Mouse (Mus musculus) MEL (cell line): ENCODE measurements around the gene Rac2. TPM values are rescaled to one million over a fixed set of nuclear protein-coding genes. Genes with fewer than 3 reads are reported as not detected.

Source experiments
- DNase-seq: peaks from one replicate; pipeline ENCODE4 v3.0.0; 2011; ENCODE audit warnings: low read depth, low spot score
- H3K27ac ChIP-seq: 2 replicates; pipeline ENCODE4 v1.5.1; 2012; ENCODE audit warnings: low read depth, mild to moderate bottlenecking, control low read depth, low read length, moderate library complexity; ENCODE audit not compliant: control insufficient read depth
- H3K27me3 ChIP-seq, 2 experiments: fragments of 150-350 bp in 1 of 2; sonication (generic) in 1 of 2; 2 replicates each; pipeline ENCODE4 v1.6.1; 2012; ENCODE audit warnings: low read length in 2 of 2, mild to moderate bottlenecking in 2 of 2, improper control_type of control experiment in 1 of 2, moderate library complexity in 1 of 2; ENCODE audit not compliant: insufficient read depth in 2 of 2, control insufficient read depth in 1 of 2
- H3K36me3 ChIP-seq, 2 experiments: 2 replicates each; pipeline ENCODE4 v1.6.1; 2012 to 2014; ENCODE audit warnings: low read length in 2 of 2, improper control_type of control experiment in 1 of 2, inconsistent platforms in 1 of 2, mild to moderate bottlenecking in 1 of 2; ENCODE audit not compliant: insufficient read depth in 2 of 2, control insufficient read depth in 1 of 2
- H3K4me1 ChIP-seq, 2 experiments: fragments of 150-350 bp in 1 of 2; sonication (generic) in 1 of 2; 2 replicates each; pipeline ENCODE4 v1.6.1; 2012; ENCODE audit warnings: low read length in 2 of 2, improper control_type of control experiment in 1 of 2, mild to moderate bottlenecking in 1 of 2; ENCODE audit not compliant: insufficient read depth in 2 of 2, control insufficient read depth in 1 of 2
- H3K4me3 ChIP-seq, 2 experiments: fragments of 150-350 bp in 1 of 2; sonication (generic) in 1 of 2; 2 replicates each; pipeline ENCODE4 v1.5.1; 2012; ENCODE audit warnings: low read depth in 2 of 2, low read length in 2 of 2, mild to moderate bottlenecking in 2 of 2, moderate library complexity in 2 of 2, control low read depth in 1 of 2, improper control_type of control experiment in 1 of 2; ENCODE audit not compliant: control insufficient read depth in 1 of 2, insufficient read depth in 1 of 2
- H3K79me2 ChIP-seq: 2 replicates; pipeline ENCODE4 v1.6.1; 2012; ENCODE audit warnings: mild to moderate bottlenecking, low read length, moderate library complexity; ENCODE audit not compliant: control insufficient read depth, poor library complexity, insufficient read depth
- H3K9ac ChIP-seq: 2 replicates; pipeline ENCODE4 v1.6.1; 2012; ENCODE audit warnings: low read depth, mild to moderate bottlenecking, control low read depth, low read length, moderate library complexity; ENCODE audit not compliant: control insufficient read depth, poor library complexity, severe bottlenecking
- H3K9me3 ChIP-seq: fragments of 150-350 bp; sonication (generic); replicated peaks from 2 replicates; pipeline ENCODE4 v1.6.1; 2012; ENCODE audit warnings: mild to moderate bottlenecking, low read length, improper control_type of control experiment, moderate library complexity; ENCODE audit not compliant: insufficient read depth
- CHD1 ChIP-seq: IDR thresholded peaks from 2 replicates; pipeline ENCODE4 v1.6.1; 2012; ENCODE audit warnings: low read depth, mild to moderate bottlenecking, inconsistent platforms, low read length, improper control_type of control experiment
- E2F4 ChIP-seq: IDR thresholded peaks from 2 replicates; pipeline ENCODE4 v1.6.1; 2011; ENCODE audit warnings: low read depth, low read length, improper control_type of control experiment, borderline replicate concordance
- ETS1 ChIP-seq: IDR thresholded peaks from 2 replicates; pipeline ENCODE4 v1.6.1; 2012; ENCODE audit warnings: low read depth, mild to moderate bottlenecking, inconsistent platforms, low read length, improper control_type of control experiment, moderate library complexity
- GABPA ChIP-seq: IDR thresholded peaks from 2 replicates; pipeline ENCODE4 v1.6.1; 2012; ENCODE audit warnings: low read depth, mild to moderate bottlenecking, inconsistent platforms, low read length, improper control_type of control experiment, moderate library complexity
- MAZ ChIP-seq: IDR thresholded peaks from 2 replicates; pipeline ENCODE4 v1.6.1; 2012; ENCODE audit warnings: low read depth, mild to moderate bottlenecking, inconsistent platforms, low read length, improper control_type of control experiment
- NRF1 ChIP-seq: IDR thresholded peaks from 2 replicates; pipeline ENCODE4 v1.6.1; 2014; ENCODE audit warnings: low read depth, mild to moderate bottlenecking, inconsistent platforms, low read length, improper control_type of control experiment, moderate library complexity; ENCODE audit not compliant: poor library complexity, insufficient read depth, severe bottlenecking
- POLR2A ChIP-seq, 2 experiments: IDR thresholded peaks; 2 replicates each; pipeline ENCODE4 v1.6.1; 2011 to 2012; ENCODE audit warnings: low read length in 2 of 2, mild to moderate bottlenecking in 2 of 2, control low read depth in 1 of 2, improper control_type of control experiment in 1 of 2, low read depth in 1 of 2, moderate library complexity in 1 of 2; ENCODE audit not compliant: control insufficient read depth in 1 of 2, insufficient read depth in 1 of 2, poor library complexity in 1 of 2
- POLR2AphosphoS2 ChIP-seq: IDR thresholded peaks from 2 replicates; pipeline ENCODE4 v1.6.1; 2011; ENCODE audit warnings: low read length, improper control_type of control experiment
- RAD21 ChIP-seq: IDR thresholded peaks from 2 replicates; pipeline ENCODE4 v1.6.1; 2011; ENCODE audit warnings: mild to moderate bottlenecking, low read depth, low read length, improper control_type of control experiment
- RCOR1 ChIP-seq: IDR thresholded peaks from 2 replicates; pipeline ENCODE4 v1.6.1; 2012; ENCODE audit warnings: low read depth, mild to moderate bottlenecking, inconsistent platforms, low read length, improper control_type of control experiment
- TBP ChIP-seq: IDR thresholded peaks from 2 replicates; pipeline ENCODE4 v1.8.0; 2011; ENCODE audit warnings: low read depth, low read length, improper control_type of control experiment
- UBTF ChIP-seq: IDR thresholded peaks from 2 replicates; pipeline ENCODE4 v1.6.1; 2012; ENCODE audit warnings: low read depth, mild to moderate bottlenecking, inconsistent platforms, low read length, improper control_type of control experiment, moderate library complexity, borderline replicate concordance; ENCODE audit not compliant: insufficient read depth
- USF1 ChIP-seq: IDR thresholded peaks from 2 replicates; pipeline ENCODE4 v1.6.1; 2014; ENCODE audit warnings: low read depth, mild to moderate bottlenecking, inconsistent platforms, low read length, improper control_type of control experiment, moderate library complexity
- ZKSCAN1 ChIP-seq: IDR thresholded peaks from 2 replicates; pipeline ENCODE4 v1.6.1; 2012; ENCODE audit warnings: low read depth, mild to moderate bottlenecking, inconsistent platforms, low read length, improper control_type of control experiment, moderate library complexity
- polyA plus RNA-seq, 2 experiments: library from polyadenylated mRNA; stranded (reverse) in 1 of 2; unstranded in 1 of 2; fragments of >175 nt in 1 of 2; fragments of >200 nt in 1 of 2; gene quantifications; 2 replicates each; pipeline versions ENCODE4 v1.2.1 to v1.2.4; 2012; ENCODE audit warnings: low replicate concordance in 2 of 2, low read depth in 1 of 2; ENCODE audit not compliant: insufficient read length in 2 of 2, insufficient read depth in 1 of 2, missing spikeins in 1 of 2
- total RNA-seq: library from RNA; depleted of rRNA; stranded (reverse); fragments of 300-350 nt; gene quantifications from 2 replicates; pipeline ENCODE4 v1.2.3, GENCODE M21; 2012

Rac2 gene
- total and polyA plus RNA-seq, 3 experiments = 257 to 881 (median 772) TPM

DNA sequence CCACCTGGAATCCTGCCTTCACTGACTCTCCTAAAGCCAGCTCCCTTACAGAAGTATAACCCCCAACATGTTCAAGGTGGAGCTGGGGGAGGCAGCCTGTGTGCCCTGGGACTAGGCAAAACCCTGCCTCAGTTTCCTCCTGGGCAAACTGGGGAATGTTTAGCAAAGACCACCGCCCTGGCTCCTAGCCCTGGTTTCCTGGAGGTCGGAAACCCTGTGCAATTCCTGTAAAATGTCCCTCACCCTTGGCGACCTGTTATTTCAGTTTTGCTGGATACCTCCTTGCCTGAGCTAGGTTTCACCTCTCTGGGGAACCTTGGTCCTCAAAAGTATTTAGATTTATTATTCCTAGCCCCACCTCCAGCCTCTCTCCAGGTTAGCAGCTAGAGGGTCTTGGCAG lies 42.4 kb downstream of the Rac2 start:
- Histone ChIP-seq H3K9ac (no peak overlapping the region), H3K36me3 (peaks cover 0 to 3% of the 10 kb centered on the region in 2 experiments; a peak in 1 of 4 replicates), H3K79me2 (no peaks in the 10 kb centered on the region), H3K4me1 (no peaks in the 10 kb centered on the region; a peak in 1 of 4 replicates), H3K9me3 (no peaks in the 10 kb centered on the region), H3K27ac (no peak overlapping the region), H3K4me3 (no peak overlapping the region), H3K27me3 (peaks cover 1 to 2% of the 10 kb centered on the region in 2 experiments; a peak in 1 of 4 replicates)
- TF ChIP-seq RCOR1 (no peak), ETS1 (no peak), NRF1 (no peak), ZKSCAN1 (no peak), GABPA (no peak), POLR2A (IDR thresholded peaks at IDR 0.05; ENCODE audit: control insufficient read depth in 1 of 2, insufficient read depth in 1 of 2, low read depth in 1 of 2, low read length in 2 of 2, poor library complexity in 1 of 2) (no peak), CHD1 (no peak), USF1 (no peak), MAZ (no peak)
- no peak for DNase-seq

DNA sequence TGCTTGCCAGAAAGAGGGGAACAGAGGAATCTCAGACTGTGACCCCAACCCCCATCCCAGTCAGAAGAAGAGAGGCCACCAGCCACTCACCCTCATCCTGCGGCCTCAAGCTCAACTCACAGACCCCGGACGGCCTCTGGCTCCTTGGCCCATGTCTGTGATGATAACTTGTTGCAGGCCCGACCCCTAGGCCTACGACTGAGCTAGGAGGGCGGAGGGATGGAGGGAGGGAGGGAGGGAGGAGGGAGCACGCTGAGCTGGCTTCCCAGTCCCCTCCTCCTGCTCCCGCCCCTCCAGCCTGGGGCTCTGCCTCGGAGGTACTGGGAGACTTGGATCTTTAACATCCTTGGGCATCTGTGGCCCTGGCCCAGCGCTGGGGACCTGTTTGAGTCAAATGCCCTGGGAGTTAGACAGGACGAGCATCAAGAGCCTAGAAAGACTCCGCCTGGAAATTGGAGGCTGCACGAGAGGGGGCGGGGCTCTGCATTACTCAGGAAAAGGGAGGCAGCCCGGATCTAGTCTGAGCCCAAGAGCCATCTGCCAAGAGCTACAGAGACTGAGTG lies 43.1 kb downstream of the Rac2 start:
- peak overlapping the region; percentile 29 to 51; a peak in 3 of 4 replicates for H3K4me3 ChIP-seq
- no peak for TF ChIP-seq ZKSCAN1
- TF ChIP-seq E2F4 = no peak
- no peak for TF ChIP-seq RAD21
- TF ChIP-seq POLR2AphosphoS2 = no peak
- no peak for TF ChIP-seq TBP
- peak; percentile 43; the same call in 1 of the 2 replicates for TF ChIP-seq MAZ
- TF ChIP-seq UBTF = no peak
- TF ChIP-seq USF1 = no peak
- no peak overlapping the region for H3K27ac ChIP-seq

More for the DNA sequence above, 43.1 kb downstream of the Rac2 start:
- Histone ChIP-seq H3K9ac (0 out of 2 replicates have a peak overlapping the region, but pooled peaks have one; percentile 26), H3K9me3 (no peaks in the 10 kb centered on the region), H3K36me3 (peaks cover 0 to 3% of the 10 kb centered on the region in 2 experiments; a peak in 1 of 4 replicates), H3K79me2 (no peaks in the 10 kb centered on the region), H3K27me3 (peaks cover 1 to 2% of the 10 kb centered on the region in 2 experiments; a peak in 1 of 4 replicates), H3K4me1 (no peaks in the 10 kb centered on the region; a peak in 1 of 4 replicates)
- DNase-seq = peak; percentile 31
